Mouse (Mus musculus) stomach, embryonic 15.5 days (tissue): ENCODE measurements around the gene Nek6. TPM values are rescaled to one million over a fixed set of nuclear protein-coding genes. Genes with fewer than 3 reads are reported as not detected.

Experiments used
- ATAC-seq: fragments of 200-750 bp; cut with Nextera tagmentation; 2 replicates; pipeline ENCODE4 v1.8.0; 2017; ENCODE audit warnings: low read depth, moderate number of reproducible peaks, moderate TSS enrichment; ENCODE audit not compliant: insufficient read depth, low FRiP score
- H3K27ac ChIP-seq: fragments of 300-500 bp; sonication (generic); 2 replicates; pipeline ENCODE4 v1.5.1; 2015; ENCODE audit warnings: mild to moderate bottlenecking, inconsistent platforms
- H3K27me3 ChIP-seq: fragments of 300-500 bp; sonication (generic); replicated peaks from 2 replicates; pipeline ENCODE4 v1.6.1; 2015; ENCODE audit warnings: inconsistent platforms
- H3K36me3 ChIP-seq: fragments of 300-500 bp; sonication (generic); 2 replicates; pipeline ENCODE4 v1.6.1; 2015; ENCODE audit warnings: inconsistent platforms
- H3K4me1 ChIP-seq: fragments of 300-500 bp; sonication (generic); 2 replicates; pipeline ENCODE4 v1.6.1; 2015; ENCODE audit warnings: inconsistent platforms
- H3K4me2 ChIP-seq: fragments of 300-500 bp; sonication (generic); 2 replicates; pipeline ENCODE4 v1.6.1; 2015; ENCODE audit warnings: mild to moderate bottlenecking, inconsistent platforms
- H3K4me3 ChIP-seq: fragments of 300-500 bp; sonication (generic); replicated peaks from 2 replicates; pipeline ENCODE4 v1.5.1; 2015; ENCODE audit warnings: inconsistent platforms
- H3K9ac ChIP-seq: fragments of 300-500 bp; sonication (generic); 2 replicates; pipeline ENCODE4 v1.6.1; 2015; ENCODE audit warnings: inconsistent platforms
- H3K9me3 ChIP-seq: fragments of 300-500 bp; sonication (generic); 2 replicates; pipeline ENCODE4 v1.6.1; 2016; ENCODE audit warnings: inconsistent platforms
- WGBS: fragments of 180-500 bp; shearing (Covaris S2); methylation state at CpG from one replicate; pipeline ENCODE4 v1.1.7; 2015; 5-methylcytosine and 5-hydroxymethylcytosine counted together
- polyA plus RNA-seq: library from polyadenylated mRNA; unstranded; fragments of >200 nt; fragmentation: Nextera tagmentation; extraction: Ambion mirVana; gene quantifications from 2 replicates; pipeline ENCODE4 v1.2.1, GENCODE M21; 2015

The Nek6 gene
- polyA plus RNA-seq, 1 experiment from 2014 or later: 109 TPM

GRCm38 (mm10) chr2:38512308-38513182 lies 1.1 kb downstream of the Nek6 start:
- Histone ChIP-seq H3K4me2 (peak overlapping the region; percentile 82), H3K4me3 (peak overlapping the region; percentile 82), H3K36me3 (no peaks in the 10 kb centered on the region), H3K9me3 (no peaks in the 10 kb centered on the region), H3K4me1 (peaks cover 25% of the 10 kb centered on the region), H3K9ac (peak overlapping the region; percentile 74), H3K27ac (peak overlapping the region; percentile 95), H3K27me3 (no peaks in the 10 kb centered on the region)
- WGBS: 6% methylated on average over 16 of the region's 16 CpGs
- ATAC-seq: peak; percentile 2; the same call in 1 of the 2 replicates

GRCm38 (mm10) chr2:38513183-38513529 lies 1.7 kb downstream of the Nek6 start:
- Histone ChIP-seq H3K4me1 (peaks cover 25% of the 10 kb centered on the region), H3K9ac (peak overlapping the region; percentile 74; the same call in 1 of the 2 replicates), H3K27ac (peak overlapping the region; percentile 95), H3K36me3 (no peaks in the 10 kb centered on the region), H3K27me3 (no peaks in the 10 kb centered on the region), H3K9me3 (no peaks in the 10 kb centered on the region), H3K4me2 (peak overlapping the region; percentile 82), H3K4me3 (peak overlapping the region; percentile 82)
- no peak for ATAC-seq
- 61% methylated on average over 2 of the region's 2 CpGs for WGBS

GRCm38 (mm10) chr2:38514411-38514810 lies 3.0 kb downstream of the Nek6 start:
- Histone ChIP-seq H3K9ac (no peak overlapping the region), H3K27ac (no peak overlapping the region), H3K27me3 (no peaks in the 10 kb centered on the region), H3K9me3 (no peaks in the 10 kb centered on the region), H3K4me1 (peaks cover 25% of the 10 kb centered on the region), H3K4me3 (no peak overlapping the region), H3K4me2 (no peak overlapping the region), H3K36me3 (no peaks in the 10 kb centered on the region)
- 52% methylated on average over 7 of the region's 7 CpGs for WGBS
- ATAC-seq: no peak

- Histone ChIP-seq H3K27me3 (no peaks in the 10 kb centered on the region), H3K9me3 (no peaks in the 10 kb centered on the region), H3K36me3 (no peaks in the 10 kb centered on the region), H3K4me1 (peaks cover 25% of the 10 kb centered on the region), H3K9ac (no peak overlapping the region), H3K4me2 (peak overlapping the region; percentile 15; the same call in 1 of the 2 replicates), H3K4me3 (no peak overlapping the region), H3K27ac (peak overlapping the region; percentile 33; the same call in 1 of the 2 replicates)
- ATAC-seq: no peak
- 25% methylated on average over 6 of the region's 6 CpGs for WGBS
Observed at GRCm38 (mm10) chr2:38515446-38515845, 4.0 kb downstream of the Nek6 start.

GRCm38 (mm10) chr2:38516471-38516870 lies 5.0 kb downstream of the Nek6 start:
- H3K4me3 ChIP-seq: no peak overlapping the region
- no peak overlapping the region for H3K4me2 ChIP-seq
- 46% methylated on average over 3 of the region's 3 CpGs for WGBS
- H3K4me1 ChIP-seq: peaks cover 31% of the 10 kb centered on the region
- H3K27me3 ChIP-seq: no peaks in the 10 kb centered on the region
- no peak for ATAC-seq
- H3K9ac ChIP-seq: no peak overlapping the region
- no peaks in the 10 kb centered on the region for H3K36me3 ChIP-seq
- H3K27ac ChIP-seq: no peak overlapping the region
- no peaks in the 10 kb centered on the region for H3K9me3 ChIP-seq

GRCm38 (mm10) chr2:38517045-38517444 lies 5.6 kb downstream of the Nek6 start:
- WGBS: 67% methylated on average over 6 of the region's 6 CpGs
- no peaks in the 10 kb centered on the region for H3K9me3 ChIP-seq
- no peak overlapping the region for H3K4me3 ChIP-seq
- no peak overlapping the region for H3K9ac ChIP-seq
- H3K36me3 ChIP-seq: no peaks in the 10 kb centered on the region
- H3K4me1 ChIP-seq: peaks cover 35% of the 10 kb centered on the region
- H3K27ac ChIP-seq: no peak overlapping the region
- no peak overlapping the region for H3K4me2 ChIP-seq
- no peak for ATAC-seq
- no peaks in the 10 kb centered on the region for H3K27me3 ChIP-seq

GRCm38 (mm10) chr2:38518719-38519118 lies 7.3 kb downstream of the Nek6 start:
- ATAC-seq: no peak
- no peaks in the 10 kb centered on the region for H3K27me3 ChIP-seq
- no peaks in the 10 kb centered on the region for H3K36me3 ChIP-seq
- WGBS: 83% methylated on average over 5 of the region's 5 CpGs
- no peak overlapping the region for H3K4me3 ChIP-seq
- H3K9me3 ChIP-seq: no peaks in the 10 kb centered on the region
- no peak overlapping the region for H3K9ac ChIP-seq
- H3K4me1 ChIP-seq: peaks cover 40% of the 10 kb centered on the region
- H3K27ac ChIP-seq: no peak overlapping the region
- no peak overlapping the region for H3K4me2 ChIP-seq

GRCm38 (mm10) chr2:38519934-38520333 lies 8.5 kb downstream of the Nek6 start:
- Histone ChIP-seq H3K9me3 (no peaks in the 10 kb centered on the region), H3K9ac (no peak overlapping the region), H3K4me2 (no peak overlapping the region), H3K4me3 (no peak overlapping the region), H3K27me3 (no peaks in the 10 kb centered on the region), H3K27ac (peak overlapping the region; percentile 27; the same call in 1 of the 2 replicates), H3K4me1 (peaks cover 37% of the 10 kb centered on the region), H3K36me3 (no peaks in the 10 kb centered on the region; the same call in 1 of the 2 replicates)
- no peak for ATAC-seq
- WGBS: 75% methylated on average over 11 of the region's 11 CpGs

- H3K4me1 ChIP-seq: peaks cover 30% of the 10 kb centered on the region
- ATAC-seq: no peak
Observed at GRCm38 (mm10) chr2:38521618-38522017, 10.2 kb downstream of the Nek6 start.

GRCm38 (mm10) chr2:38522354-38522753 lies 10.9 kb downstream of the Nek6 start:
- Histone ChIP-seq H3K4me3 (no peak overlapping the region), H3K27ac (peak overlapping the region; percentile 21)

More at GRCm38 (mm10) chr2:38521618-38522017, 10.2 kb downstream of the Nek6 start:
- Histone ChIP-seq H3K27me3 (no peaks in the 10 kb centered on the region), H3K4me3 (no peak overlapping the region), H3K36me3 (no peaks in the 10 kb centered on the region; the same call in 1 of the 2 replicates), H3K9ac (no peak overlapping the region), H3K27ac (peak overlapping the region; percentile 21; the same call in 1 of the 2 replicates), H3K4me2 (no peak overlapping the region), H3K9me3 (no peaks in the 10 kb centered on the region)
- 60% methylated on average over 12 of the region's 12 CpGs for WGBS

GRCm38 (mm10) chr2:38523781-38524445 lies 12.5 kb downstream of the Nek6 start:
- ATAC-seq: peak; percentile 57
- no peaks in the 10 kb centered on the region for H3K27me3 ChIP-seq
- H3K4me3 ChIP-seq: no peak overlapping the region
- H3K4me2 ChIP-seq: 0 out of 2 replicates have a peak overlapping the region, but pooled peaks have one; percentile 8
- no peaks in the 10 kb centered on the region for H3K9me3 ChIP-seq
- H3K4me1 ChIP-seq: peaks cover 25% of the 10 kb centered on the region
- no peaks in the 10 kb centered on the region; the same call in 1 of the 2 replicates for H3K36me3 ChIP-seq
- 0 out of 2 replicates have a peak overlapping the region, but pooled peaks have one; percentile 11 for H3K27ac ChIP-seq
- H3K9ac ChIP-seq: no peak overlapping the region
- WGBS: 58% methylated on average over 10 of the region's 10 CpGs

More at GRCm38 (mm10) chr2:38522354-38522753, 10.9 kb downstream of the Nek6 start:
- no peak overlapping the region for H3K4me2 ChIP-seq
- peaks cover 25% of the 10 kb centered on the region for H3K4me1 ChIP-seq
- H3K27me3 ChIP-seq: no peaks in the 10 kb centered on the region
- no peak for ATAC-seq
- 46% methylated on average over 2 of the region's 2 CpGs for WGBS
- no peaks in the 10 kb centered on the region for H3K9me3 ChIP-seq
- no peak overlapping the region for H3K9ac ChIP-seq
- no peaks in the 10 kb centered on the region; the same call in 1 of the 2 replicates for H3K36me3 ChIP-seq

- ATAC-seq: no peak
- peaks cover 35% of the 10 kb centered on the region for H3K4me1 ChIP-seq
- no peak overlapping the region for H3K4me3 ChIP-seq
Observed at GRCm38 (mm10) chr2:38525034-38525433, 13.6 kb downstream of the Nek6 start.

More at GRCm38 (mm10) chr2:38525034-38525433, 13.6 kb downstream of the Nek6 start:
- Histone ChIP-seq H3K9ac (no peak overlapping the region), H3K9me3 (no peaks in the 10 kb centered on the region), H3K27me3 (no peaks in the 10 kb centered on the region), H3K27ac (no peak overlapping the region), H3K36me3 (no peaks in the 10 kb centered on the region; the same call in 1 of the 2 replicates), H3K4me2 (no peak overlapping the region)
- 84% methylated on average over 3 of the region's 3 CpGs for whole genome bisulfite sequencing
